Mouse (Mus musculus): ENCODE results near the gene Lmf1. TPM values are rescaled to one million over a fixed set of nuclear protein-coding genes. Genes with fewer than 3 reads are reported as not detected.

Lmf1 gene
- polyA plus RNA-seq, 1 experiment: 34.8 TPM

GRCm38 (mm10) chr17:25577263-25577662, 1.6 kb upstream of the Lmf1 start:
- H3K4me3 ChIP-seq (replicated peaks): no peak overlapping the region

GRCm38 (mm10) chr17:25577702-25578101, 1.2 kb upstream of the Lmf1 start:
- no peak overlapping the region for H3K4me3 ChIP-seq (replicated peaks)
- TF ChIP-seq GATA1 (IDR thresholded peaks at IDR 0.05; ENCODE audit: borderline replicate concordance, low read length): no peak
- TF ChIP-seq FLI1 (IDR thresholded peaks at IDR 0.05; ENCODE audit: low read length): no peak
- peaks cover 67% of the 10 kb centered on the region for H3K27me3 ChIP-seq (replicated peaks)
- peaks cover 30% of the 10 kb centered on the region for H3K4me1 ChIP-seq
- H3K36me3 ChIP-seq (replicated peaks; ENCODE audit: low read length): no peaks in the 10 kb centered on the region
- no peaks in the 10 kb centered on the region for H3K9me3 ChIP-seq

More at GRCm38 (mm10) chr17:25577263-25577662, 1.6 kb upstream of the Lmf1 start:
- H3K27me3 ChIP-seq (replicated peaks): peaks cover 67% of the 10 kb centered on the region
- no peaks in the 10 kb centered on the region for H3K36me3 ChIP-seq (replicated peaks; ENCODE audit: low read length)
- peaks cover 26% of the 10 kb centered on the region for H3K4me1 ChIP-seq
- TF ChIP-seq FLI1 (IDR thresholded peaks at IDR 0.05; ENCODE audit: low read length) (no peak), GATA1 (IDR thresholded peaks at IDR 0.05; ENCODE audit: borderline replicate concordance, low read length) (no peak)
- H3K9me3 ChIP-seq: no peaks in the 10 kb centered on the region

GRCm38 (mm10) chr17:25579332-25580047, 605 bp downstream of the Lmf1 start:
- Histone ChIP-seq H3K4me3 (replicated peaks) (peak overlapping the region; percentile 93), H3K27me3 (replicated peaks) (peaks cover 58% of the 10 kb centered on the region), H3K36me3 (replicated peaks; ENCODE audit: low read length) (peaks cover under 1% of the 10 kb centered on the region), H3K4me1 (peaks cover 35% of the 10 kb centered on the region), H3K9me3 (no peaks in the 10 kb centered on the region)
- no peak for TF ChIP-seq FLI1 (IDR thresholded peaks at IDR 0.05; ENCODE audit: low read length)

- Histone ChIP-seq H3K27me3 (replicated peaks) (peaks cover 56% of the 10 kb centered on the region), H3K4me1 (peaks cover 35% of the 10 kb centered on the region), H3K9me3 (no peaks in the 10 kb centered on the region), H3K36me3 (replicated peaks; ENCODE audit: low read length) (peaks cover 23% of the 10 kb centered on the region), H3K4me3 (replicated peaks) (no peak overlapping the region)
- no peak for TF ChIP-seq GATA1 (IDR thresholded peaks at IDR 0.05; ENCODE audit: borderline replicate concordance, low read length)
Observed at GRCm38 (mm10) chr17:25582076-25582475, 3.2 kb downstream of the Lmf1 start.

GRCm38 (mm10) chr17:25583099-25583498, 4.2 kb downstream of the Lmf1 start:
- TF ChIP-seq GATA1 (IDR thresholded peaks at IDR 0.05; ENCODE audit: borderline replicate concordance, low read length) (no peak), FLI1 (IDR thresholded peaks at IDR 0.05; ENCODE audit: low read length) (no peak)
- H3K4me3 ChIP-seq (replicated peaks): no peak overlapping the region
- no peaks in the 10 kb centered on the region for H3K9me3 ChIP-seq
- H3K36me3 ChIP-seq (replicated peaks; ENCODE audit: low read length): peaks cover 33% of the 10 kb centered on the region
- peaks cover 35% of the 10 kb centered on the region for H3K4me1 ChIP-seq
- peaks cover 54% of the 10 kb centered on the region for H3K27me3 ChIP-seq (replicated peaks)

- Histone ChIP-seq H3K9me3 (no peaks in the 10 kb centered on the region), H3K36me3 (replicated peaks; ENCODE audit: low read length) (peaks cover 40% of the 10 kb centered on the region), H3K4me1 (peaks cover 29% of the 10 kb centered on the region), H3K4me3 (replicated peaks) (no peak overlapping the region), H3K27me3 (replicated peaks) (peaks cover 59% of the 10 kb centered on the region)
- no peak for TF ChIP-seq FLI1 (IDR thresholded peaks at IDR 0.05; ENCODE audit: low read length)
- no peak for TF ChIP-seq GATA1 (IDR thresholded peaks at IDR 0.05; ENCODE audit: borderline replicate concordance, low read length)
Observed at GRCm38 (mm10) chr17:25583858-25584257, 5.0 kb downstream of the Lmf1 start.

GRCm38 (mm10) chr17:25584646-25585045, 5.8 kb downstream of the Lmf1 start:
- TF ChIP-seq GATA1 (IDR thresholded peaks at IDR 0.05; ENCODE audit: borderline replicate concordance, low read length) (no peak), FLI1 (IDR thresholded peaks at IDR 0.05; ENCODE audit: low read length) (no peak)
- Histone ChIP-seq H3K4me1 (peaks cover 24% of the 10 kb centered on the region), H3K9me3 (no peaks in the 10 kb centered on the region), H3K36me3 (replicated peaks; ENCODE audit: low read length) (peaks cover 48% of the 10 kb centered on the region), H3K27me3 (replicated peaks) (peaks cover 65% of the 10 kb centered on the region), H3K4me3 (replicated peaks) (no peak overlapping the region)

GRCm38 (mm10) chr17:25590068-25590467, 11.2 kb downstream of the Lmf1 start:
- Histone ChIP-seq H3K4me3 (replicated peaks) (no peak overlapping the region), H3K4me1 (peaks cover 14% of the 10 kb centered on the region), H3K36me3 (replicated peaks; ENCODE audit: low read length) (peaks cover 78% of the 10 kb centered on the region), H3K27me3 (replicated peaks) (peaks cover 73% of the 10 kb centered on the region), H3K9me3 (peaks cover 10% of the 10 kb centered on the region)
- no peak for TF ChIP-seq FLI1 (IDR thresholded peaks at IDR 0.05; ENCODE audit: low read length)
- TF ChIP-seq GATA1 (IDR thresholded peaks at IDR 0.05; ENCODE audit: borderline replicate concordance, low read length): no peak

GRCm38 (mm10) chr17:25590985-25591384, 12.1 kb downstream of the Lmf1 start:
- Histone ChIP-seq H3K27me3 (replicated peaks) (peaks cover 68% of the 10 kb centered on the region), H3K4me3 (replicated peaks) (no peak overlapping the region), H3K36me3 (replicated peaks; ENCODE audit: low read length) (peaks cover 69% of the 10 kb centered on the region), H3K9me3 (peaks cover 10% of the 10 kb centered on the region), H3K4me1 (peaks cover 17% of the 10 kb centered on the region)
- TF ChIP-seq FLI1 (IDR thresholded peaks at IDR 0.05; ENCODE audit: low read length): no peak
- TF ChIP-seq GATA1 (IDR thresholded peaks at IDR 0.05; ENCODE audit: borderline replicate concordance, low read length): no peak

GRCm38 (mm10) chr17:25592336-25592735, 13.5 kb downstream of the Lmf1 start:
- Histone ChIP-seq H3K27me3 (replicated peaks) (peaks cover 72% of the 10 kb centered on the region), H3K9me3 (peaks cover 10% of the 10 kb centered on the region), H3K36me3 (replicated peaks; ENCODE audit: low read length) (peaks cover 63% of the 10 kb centered on the region), H3K4me3 (replicated peaks) (no peak overlapping the region), H3K4me1 (peaks cover 18% of the 10 kb centered on the region)
- TF ChIP-seq GATA1 (IDR thresholded peaks at IDR 0.05; ENCODE audit: borderline replicate concordance, low read length): no peak
- no peak for TF ChIP-seq FLI1 (IDR thresholded peaks at IDR 0.05; ENCODE audit: low read length)

Data from megakaryocyte, embryonic 14.5 days (primary cell).